Mouse (Mus musculus) B cell, adult 67 days (primary cell): ENCODE measurements around the gene Sgo2b. TPM values are rescaled to one million over a fixed set of nuclear protein-coding genes. Genes with fewer than 3 reads are reported as not detected.

Experiments
- total RNA-seq, 2 experiments: library from RNA; stranded (reverse); gene quantifications; 4 replicates each; pipeline ENCODE4 v1.2.4; 2023

The Sgo2b gene
- total RNA-seq: not detected

GRCm38 (mm10) chr8:63951626-63952377, at the start of gene Sgo2b:
Sgo2b (minus strand) TSS chr8:63952248.

